Mouse (Mus musculus): ENCODE measurements around the gene Entpd3. TPM values are rescaled to one million over a fixed set of nuclear protein-coding genes. Genes with fewer than 3 reads are reported as not detected.

Entpd3 gene
- polyA plus RNA-seq, 1 experiment from 2014 or later: 0.53 TPM

DNA sequence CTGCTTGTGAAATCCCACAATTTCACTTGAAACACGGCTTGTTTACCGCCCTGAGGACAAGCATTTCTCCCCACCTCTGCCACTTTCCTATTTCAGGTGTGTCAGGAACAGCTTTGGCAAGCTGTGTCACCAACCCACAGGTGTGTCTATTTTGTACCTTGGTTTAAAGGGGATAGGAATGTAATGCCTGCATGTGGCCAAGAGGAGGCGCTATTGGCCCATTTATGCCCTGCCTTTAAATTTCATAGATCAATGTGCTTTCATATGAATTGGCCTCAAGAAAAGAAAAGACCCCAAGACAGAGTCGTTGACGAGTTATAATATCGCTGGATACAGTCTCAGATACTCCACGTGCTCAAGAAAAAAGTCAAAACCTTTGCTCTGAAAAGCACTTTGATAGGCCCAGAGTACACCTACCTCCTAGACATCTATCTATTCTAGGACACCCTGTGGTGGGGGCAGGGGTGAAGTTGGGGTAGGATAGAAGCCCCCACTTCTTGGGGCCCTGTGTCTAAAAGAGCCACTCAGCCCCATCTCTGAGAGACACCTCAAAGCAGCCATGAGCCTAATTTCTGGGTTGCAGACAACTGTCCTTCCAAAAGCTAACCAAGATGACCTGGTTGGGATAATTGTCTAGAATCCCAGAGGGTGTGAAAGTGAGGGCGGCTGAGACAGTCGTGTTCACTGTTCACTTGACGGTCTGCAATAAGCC lies 38.3 kb upstream of the Entpd3 start:
- Histone ChIP-seq H3K36me3 (replicated peaks; ENCODE audit: control insufficient read depth, insufficient read depth, low read depth, low read length) (no peaks in the 10 kb centered on the region), H3K9ac (replicated peaks; ENCODE audit: low read length) (no peak overlapping the region), H3K4me2 (ENCODE audit: low read depth, low read length) (no peak overlapping the region), H3K4me3 (ENCODE audit: low read depth, low read length) (no peak overlapping the region), H3K27me3 (ENCODE audit: control insufficient read depth, insufficient read depth, low read length) (no peaks in the 10 kb centered on the region), H3K4me1 (ENCODE audit: control insufficient read depth, insufficient read depth, low read length) (no peaks in the 10 kb centered on the region; the same call in 1 of the 2 replicates), H3K9me3 (replicated peaks; ENCODE audit: control insufficient read depth, low read length) (no peaks in the 10 kb centered on the region), H3K27ac (replicated peaks; ENCODE audit: low read depth, low read length) (no peak overlapping the region)
- ATAC-seq (replicated peaks; ENCODE audit: insufficient number of reproducible peaks, low FRiP score, low TSS enrichment, low read depth) (no peak), DNase-seq (ENCODE audit: low spot score) (peak; percentile 54)
- 34% methylated on average over 10 of the region's 10 CpGs for WGBS

DNA sequence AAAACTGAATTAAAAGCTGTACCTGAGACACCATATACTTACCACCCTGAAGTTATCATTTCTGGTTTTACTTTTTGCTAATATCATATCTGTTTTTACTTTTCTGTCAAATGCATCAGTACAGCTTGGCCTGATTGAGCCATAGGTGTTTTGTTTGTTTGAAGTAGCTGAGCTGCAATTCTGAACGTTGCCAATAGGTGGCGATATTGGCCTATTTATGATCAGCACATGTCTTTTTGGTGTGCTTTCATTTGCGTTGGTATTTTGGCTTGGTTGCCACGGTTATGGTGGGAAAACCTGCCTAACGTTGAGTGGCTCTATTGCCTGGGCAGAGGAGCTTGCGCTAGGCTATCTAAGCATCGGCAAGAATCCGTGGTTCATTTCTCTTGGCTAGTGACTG lies 37.6 kb upstream of the Entpd3 start:
- DNase-seq (ENCODE audit: low spot score): peak; percentile 94
- Histone ChIP-seq H3K9ac (replicated peaks; ENCODE audit: low read length) (no peak overlapping the region), H3K27me3 (ENCODE audit: control insufficient read depth, insufficient read depth, low read length) (no peaks in the 10 kb centered on the region), H3K36me3 (replicated peaks; ENCODE audit: control insufficient read depth, insufficient read depth, low read depth, low read length) (no peaks in the 10 kb centered on the region), H3K4me1 (ENCODE audit: control insufficient read depth, insufficient read depth, low read length) (no peaks in the 10 kb centered on the region; the same call in 1 of the 2 replicates), H3K4me3 (ENCODE audit: low read depth, low read length) (no peak overlapping the region), H3K27ac (replicated peaks; ENCODE audit: low read depth, low read length) (no peak overlapping the region), H3K4me2 (ENCODE audit: low read depth, low read length) (no peak overlapping the region), H3K9me3 (replicated peaks; ENCODE audit: control insufficient read depth, low read length) (no peaks in the 10 kb centered on the region; the same call in 1 of the 2 replicates)
- no peak for ATAC-seq (replicated peaks; ENCODE audit: insufficient number of reproducible peaks, low FRiP score, low TSS enrichment, low read depth)
- 11% methylated on average over 8 of the region's 8 CpGs for WGBS

DNA sequence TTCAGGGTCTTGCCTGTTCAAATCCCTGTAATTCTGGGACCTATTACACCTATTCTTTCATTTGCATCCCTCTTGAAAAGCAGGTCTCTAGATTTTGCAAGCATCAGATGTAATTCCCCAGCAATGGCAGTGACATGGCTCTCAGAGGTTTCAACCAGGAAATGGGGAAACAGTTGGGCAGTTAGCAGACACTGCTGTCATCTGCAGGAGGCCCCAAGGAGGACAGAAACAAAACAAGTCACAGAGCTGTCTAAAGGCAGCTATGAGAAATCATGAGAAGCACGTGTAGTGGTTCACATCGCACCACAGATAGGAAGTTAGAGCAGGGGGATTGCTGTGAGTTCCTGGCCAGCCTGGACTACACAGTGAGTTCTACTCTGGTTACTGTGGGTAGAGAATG lies 35.2 kb upstream of the Entpd3 start:
- ATAC-seq (replicated peaks; ENCODE audit: insufficient number of reproducible peaks, low FRiP score, low TSS enrichment, low read depth): no peak
- Histone ChIP-seq H3K4me2 (ENCODE audit: low read depth, low read length) (no peak overlapping the region), H3K4me3 (ENCODE audit: low read depth, low read length) (no peak overlapping the region), H3K27ac (replicated peaks; ENCODE audit: low read depth, low read length) (no peak overlapping the region), H3K27me3 (ENCODE audit: control insufficient read depth, insufficient read depth, low read length) (no peaks in the 10 kb centered on the region), H3K36me3 (replicated peaks; ENCODE audit: control insufficient read depth, insufficient read depth, low read depth, low read length) (no peaks in the 10 kb centered on the region), H3K9me3 (replicated peaks; ENCODE audit: control insufficient read depth, low read length) (no peaks in the 10 kb centered on the region; the same call in 1 of the 2 replicates), H3K4me1 (ENCODE audit: control insufficient read depth, insufficient read depth, low read length) (no peaks in the 10 kb centered on the region), H3K9ac (replicated peaks; ENCODE audit: low read length) (no peak overlapping the region)
- no peak for DNase-seq (ENCODE audit: low spot score)
- 83% methylated on average over 2 of the region's 2 CpGs for WGBS

DNA sequence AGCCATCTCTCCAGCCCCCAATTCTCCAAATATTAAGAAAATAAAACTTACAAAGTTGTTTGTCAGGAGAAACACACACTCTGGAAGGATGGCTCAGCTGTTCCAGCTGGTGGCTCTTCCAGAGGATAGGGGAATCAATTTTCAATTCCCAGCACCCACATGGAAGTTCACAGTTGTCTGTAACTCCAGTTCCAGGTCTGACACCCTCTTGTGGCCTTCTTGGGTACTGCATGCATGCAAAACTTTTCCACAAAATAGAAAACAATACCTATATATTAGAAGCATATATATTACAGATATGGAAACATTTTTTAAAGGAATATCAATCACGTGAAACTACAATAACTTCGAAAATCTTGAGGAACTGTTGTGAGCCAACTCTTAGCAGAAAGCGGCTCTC lies 27.8 kb upstream of the Entpd3 start:
- ATAC-seq (replicated peaks; ENCODE audit: insufficient number of reproducible peaks, low FRiP score, low TSS enrichment, low read depth): no peak
- no peak overlapping the region for H3K27ac ChIP-seq (replicated peaks; ENCODE audit: low read depth, low read length)
- no peak overlapping the region for H3K4me3 ChIP-seq (ENCODE audit: low read depth, low read length)
- H3K4me2 ChIP-seq (ENCODE audit: low read depth, low read length): no peak overlapping the region
- no peaks in the 10 kb centered on the region for H3K36me3 ChIP-seq (replicated peaks; ENCODE audit: control insufficient read depth, insufficient read depth, low read depth, low read length)
- no peaks in the 10 kb centered on the region for H3K4me1 ChIP-seq (ENCODE audit: control insufficient read depth, insufficient read depth, low read length)
- H3K27me3 ChIP-seq (ENCODE audit: control insufficient read depth, insufficient read depth, low read length): no peaks in the 10 kb centered on the region
- 72% methylated on average over 3 of the region's 3 CpGs for whole genome bisulfite sequencing
- peak; percentile 30 for DNase-seq (ENCODE audit: low spot score)
- no peaks in the 10 kb centered on the region; the same call in 1 of the 2 replicates for H3K9me3 ChIP-seq (replicated peaks; ENCODE audit: control insufficient read depth, low read length)
- no peak overlapping the region for H3K9ac ChIP-seq (replicated peaks; ENCODE audit: low read length)

DNA sequence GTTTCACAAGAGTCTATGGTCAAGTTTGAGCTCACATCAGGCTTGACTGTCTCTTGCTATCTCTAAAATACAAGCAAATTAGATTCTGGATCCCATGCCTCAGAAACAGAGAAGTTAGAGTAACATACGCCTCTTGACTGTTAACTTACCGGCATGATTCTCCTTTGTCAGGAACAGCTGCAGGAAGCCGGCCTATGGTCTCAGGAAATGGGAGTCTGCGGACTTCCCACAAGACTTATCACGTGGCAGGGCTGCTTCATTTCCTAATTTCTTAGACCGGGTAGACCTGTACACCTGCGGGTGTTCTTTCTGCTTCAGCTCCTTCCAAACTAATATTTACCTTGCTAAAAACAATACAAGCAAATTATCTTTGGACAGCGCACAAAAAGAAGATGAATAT lies 22.9 kb upstream of the Entpd3 start:
- Histone ChIP-seq H3K4me2 (ENCODE audit: low read depth, low read length) (no peak overlapping the region), H3K4me1 (ENCODE audit: control insufficient read depth, insufficient read depth, low read length) (no peaks in the 10 kb centered on the region), H3K9me3 (replicated peaks; ENCODE audit: control insufficient read depth, low read length) (no peaks in the 10 kb centered on the region), H3K36me3 (replicated peaks; ENCODE audit: control insufficient read depth, insufficient read depth, low read depth, low read length) (no peaks in the 10 kb centered on the region), H3K9ac (replicated peaks; ENCODE audit: low read length) (no peak overlapping the region), H3K27me3 (ENCODE audit: control insufficient read depth, insufficient read depth, low read length) (no peaks in the 10 kb centered on the region), H3K27ac (replicated peaks; ENCODE audit: low read depth, low read length) (no peak overlapping the region), H3K4me3 (ENCODE audit: low read depth, low read length) (no peak overlapping the region)
- no peak for DNase-seq (ENCODE audit: low spot score)
- 84% methylated on average over 8 of the region's 8 CpGs for WGBS
- no peak for ATAC-seq (replicated peaks; ENCODE audit: insufficient number of reproducible peaks, low FRiP score, low TSS enrichment, low read depth)

DNA sequence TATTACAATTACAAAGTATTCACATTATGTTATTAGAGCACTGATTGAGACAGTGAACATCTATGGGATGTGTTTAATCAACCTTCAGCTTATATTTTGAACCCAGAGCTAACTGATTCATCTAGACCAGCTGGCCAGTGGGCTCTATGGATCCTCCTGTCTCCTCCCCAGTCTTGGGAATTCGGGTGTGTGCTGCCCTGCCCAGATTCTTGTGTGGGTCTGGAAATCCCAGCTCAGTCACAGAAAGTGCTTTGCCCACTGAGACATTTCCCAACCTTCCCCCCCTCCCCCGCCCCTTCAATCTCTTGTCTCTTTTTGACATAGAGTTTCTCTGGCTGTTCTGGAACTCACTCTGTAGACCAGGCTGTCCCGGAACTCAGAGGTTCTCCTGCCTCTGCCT lies 20.7 kb upstream of the Entpd3 start:
- 81% methylated on average over 3 of the region's 3 CpGs for WGBS
- no peak overlapping the region for H3K27ac ChIP-seq (replicated peaks; ENCODE audit: low read depth, low read length)

DNA sequence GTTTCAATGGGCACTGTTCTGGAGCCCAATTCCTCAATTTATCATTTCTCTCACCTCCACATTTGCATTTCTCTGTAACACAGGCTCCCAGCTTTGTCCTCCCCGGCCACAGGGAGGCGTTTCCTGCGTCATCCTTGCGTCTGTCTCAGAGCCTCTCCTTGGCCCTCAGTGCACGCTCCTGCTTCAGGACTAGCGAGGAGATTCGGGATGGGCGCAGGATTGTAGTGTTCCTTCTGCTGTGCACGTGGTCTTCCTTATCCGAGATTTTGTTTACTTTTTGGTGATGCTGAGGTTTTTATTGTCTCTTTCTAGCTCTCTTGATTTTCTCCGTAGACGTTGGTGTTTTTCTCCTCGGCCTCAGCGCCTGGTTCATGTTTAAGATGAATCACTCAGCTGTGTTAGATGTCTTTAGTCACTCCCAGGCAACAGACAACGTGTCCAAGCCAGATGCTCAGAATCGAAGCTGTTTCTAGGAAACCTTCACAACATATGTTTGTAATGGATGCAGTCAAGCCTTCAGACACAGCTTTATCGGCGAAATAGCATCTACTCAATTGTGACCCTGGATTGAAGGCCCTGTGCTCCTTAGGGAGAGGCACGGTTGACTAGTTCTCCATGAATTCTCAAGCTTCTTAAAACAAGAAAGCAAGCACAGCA lies 20.0 kb upstream of the Entpd3 start:
- no peaks in the 10 kb centered on the region for H3K36me3 ChIP-seq (replicated peaks; ENCODE audit: control insufficient read depth, insufficient read depth, low read depth, low read length)
- DNase-seq (ENCODE audit: low spot score) (no peak), ATAC-seq (replicated peaks; ENCODE audit: insufficient number of reproducible peaks, low FRiP score, low TSS enrichment, low read depth) (no peak)
- H3K27me3 ChIP-seq (ENCODE audit: control insufficient read depth, insufficient read depth, low read length): no peaks in the 10 kb centered on the region
- H3K27ac ChIP-seq (replicated peaks; ENCODE audit: low read depth, low read length): no peak overlapping the region
- no peaks in the 10 kb centered on the region for H3K4me1 ChIP-seq (ENCODE audit: control insufficient read depth, insufficient read depth, low read length)
- WGBS: 59% methylated on average over 19 of the region's 19 CpGs
- no peak overlapping the region for H3K9ac ChIP-seq (replicated peaks; ENCODE audit: low read length)
- H3K4me3 ChIP-seq (ENCODE audit: low read depth, low read length): no peak overlapping the region
- H3K9me3 ChIP-seq (replicated peaks; ENCODE audit: control insufficient read depth, low read length): no peaks in the 10 kb centered on the region
- H3K4me2 ChIP-seq (ENCODE audit: low read depth, low read length): no peak overlapping the region

More for the DNA sequence above, 20.7 kb upstream of the Entpd3 start:
- no peak for DNase-seq (ENCODE audit: low spot score)
- H3K4me3 ChIP-seq (ENCODE audit: low read depth, low read length): no peak overlapping the region
- no peaks in the 10 kb centered on the region for H3K36me3 ChIP-seq (replicated peaks; ENCODE audit: control insufficient read depth, insufficient read depth, low read depth, low read length)
- no peaks in the 10 kb centered on the region for H3K9me3 ChIP-seq (replicated peaks; ENCODE audit: control insufficient read depth, low read length)
- no peaks in the 10 kb centered on the region for H3K4me1 ChIP-seq (ENCODE audit: control insufficient read depth, insufficient read depth, low read length)
- no peak for ATAC-seq (replicated peaks; ENCODE audit: insufficient number of reproducible peaks, low FRiP score, low TSS enrichment, low read depth)
- H3K27me3 ChIP-seq (ENCODE audit: control insufficient read depth, insufficient read depth, low read length): no peaks in the 10 kb centered on the region
- no peak overlapping the region for H3K9ac ChIP-seq (replicated peaks; ENCODE audit: low read length)
- no peak overlapping the region for H3K4me2 ChIP-seq (ENCODE audit: low read depth, low read length)

DNA sequence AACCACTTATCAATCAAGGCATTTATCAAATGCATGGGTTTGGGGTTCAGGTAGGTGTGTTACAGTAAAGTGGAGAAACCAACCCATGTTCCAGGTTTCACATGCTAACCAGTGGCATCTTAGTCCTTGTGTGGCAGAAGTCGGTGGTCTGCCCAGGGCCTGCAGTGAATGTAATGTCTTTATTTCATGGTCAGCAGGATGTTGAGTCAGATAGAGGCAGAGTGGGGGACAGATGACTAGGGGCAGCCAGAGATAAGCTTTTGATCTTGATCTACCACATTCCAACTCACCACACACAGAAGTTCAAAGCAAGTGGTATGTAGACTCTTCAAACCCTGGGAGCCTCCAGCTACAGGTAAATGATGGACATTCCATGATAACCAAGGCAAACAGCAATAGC lies 18.5 kb upstream of the Entpd3 start:
- 80% methylated on average over 1 of the region's 1 CpGs for whole genome bisulfite sequencing
- Histone ChIP-seq H3K27ac (replicated peaks; ENCODE audit: low read depth, low read length) (no peak overlapping the region), H3K36me3 (replicated peaks; ENCODE audit: control insufficient read depth, insufficient read depth, low read depth, low read length) (no peaks in the 10 kb centered on the region), H3K9me3 (replicated peaks; ENCODE audit: control insufficient read depth, low read length) (no peaks in the 10 kb centered on the region), H3K9ac (replicated peaks; ENCODE audit: low read length) (no peak overlapping the region), H3K27me3 (ENCODE audit: control insufficient read depth, insufficient read depth, low read length) (no peaks in the 10 kb centered on the region), H3K4me3 (ENCODE audit: low read depth, low read length) (no peak overlapping the region), H3K4me2 (ENCODE audit: low read depth, low read length) (no peak overlapping the region), H3K4me1 (ENCODE audit: control insufficient read depth, insufficient read depth, low read length) (no peaks in the 10 kb centered on the region)
- ATAC-seq (replicated peaks; ENCODE audit: insufficient number of reproducible peaks, low FRiP score, low TSS enrichment, low read depth) (no peak), DNase-seq (ENCODE audit: low spot score) (no peak)

Data from embryonic facial prominence, embryonic 11.5 days (tissue).